Mouse (Mus musculus) embryonic fibroblast, embryonic 13.5 days (primary cell): ENCODE data around the gene Fam205a1. TPM values are rescaled to one million over a fixed set of nuclear protein-coding genes. Genes with fewer than 3 reads are reported as not detected.

Source experiments
- polyA plus RNA-seq: library from polyadenylated mRNA; stranded (reverse); fragments of >200 nt; gene quantifications from 2 replicates; pipeline ENCODE4 v1.2.4, GENCODE M21; 2011; ENCODE audit warnings: low read depth; ENCODE audit not compliant: missing spikeins, insufficient read length

Fam205a1 gene
- polyA plus RNA-seq, 1 experiment = not detected

Other genes starting within 250 kb of the Fam205a1 start
- gene Gm10591, start 241.7 kb downstream of the Fam205a1 start, polyA plus RNA-seq = not detected in 2 replicates
- gene Gm2564, start 224.2 kb downstream of the Fam205a1 start, polyA plus RNA-seq = not detected in 2 replicates
- gene Ccl27b, start 198.6 kb downstream of the Fam205a1 start, polyA plus RNA-seq = not detected in 2 replicates
- not detected in 2 replicates for gene Il11ra2, start 192.0 kb downstream of the Fam205a1 start, polyA plus RNA-seq
- not detected in 2 replicates for gene 4930578G10Rik, start 118.3 kb downstream of the Fam205a1 start, polyA plus RNA-seq
- gene Ccl19, start 97.3 kb downstream of the Fam205a1 start, polyA plus RNA-seq = not detected in 2 replicates
- not detected in 2 replicates for gene Ccl21a, start 79.9 kb downstream of the Fam205a1 start, polyA plus RNA-seq
- 0.18 TPM in 1 of 2 replicates, not detected in the other for gene Gm12394, start 2.9 kb upstream of the Fam205a1 start, polyA plus RNA-seq
- gene Fam205c, start 20.3 kb upstream of the Fam205a1 start, polyA plus RNA-seq = not detected in 2 replicates
- not detected in 2 replicates for gene Phf24, start 62.8 kb upstream of the Fam205a1 start, polyA plus RNA-seq
- gene Dnajb5, start 95.9 kb upstream of the Fam205a1 start, polyA plus RNA-seq = 31.3 and 38.5 TPM in 2 replicates
- gene 1700022I11Rik, start 115.7 kb upstream of the Fam205a1 start, polyA plus RNA-seq = not detected in 2 replicates
- 310 and 337 TPM in 2 replicates for gene Vcp, start 146.6 kb upstream of the Fam205a1 start, polyA plus RNA-seq
- 7.7 and 9.4 TPM in 2 replicates for gene Fancg, start 156.6 kb upstream of the Fam205a1 start, polyA plus RNA-seq
- gene Pigo, start 171.9 kb upstream of the Fam205a1 start, polyA plus RNA-seq = 8.6 and 15.0 TPM in 2 replicates
- gene Stoml2, start 177.8 kb upstream of the Fam205a1 start, polyA plus RNA-seq = 91.7 and 107 TPM in 2 replicates
- gene Fam214b, start 192.3 kb upstream of the Fam205a1 start, polyA plus RNA-seq = 26.7 and 50.0 TPM in 2 replicates
- gene Unc13b, start 205.1 kb upstream of the Fam205a1 start, polyA plus RNA-seq = 2.9 and 4.5 TPM in 2 replicates